Mouse (Mus musculus) forebrain, embryonic 10.5 days (tissue): ENCODE results near the gene Mx1. TPM values are rescaled to one million over a fixed set of nuclear protein-coding genes. Genes with fewer than 3 reads are reported as not detected.

ENCODE experiments used
- DNase-seq: peaks from one replicate; pipeline ENCODE4 v3.0.0-alpha.2; 2017; ENCODE audit warnings: low spot score; ENCODE audit errors: extremely low spot score
- H3K27ac ChIP-seq: fragments of 300-500 bp; sonication (generic); 2 replicates; pipeline ENCODE4 v1.5.1; 2016; ENCODE audit warnings: mild to moderate bottlenecking
- H3K27me3 ChIP-seq: fragments of 300-500 bp; sonication (generic); 2 replicates; pipeline ENCODE4 v1.6.1; 2016; ENCODE audit warnings: mild to moderate bottlenecking; ENCODE audit not compliant: poor library complexity, severe bottlenecking
- H3K36me3 ChIP-seq: fragments of 300-500 bp; sonication (generic); replicated peaks from 2 replicates; pipeline ENCODE4 v1.6.1; 2016; ENCODE audit warnings: mild to moderate bottlenecking, moderate library complexity
- H3K4me1 ChIP-seq: fragments of 300-500 bp; sonication (generic); 2 replicates; pipeline ENCODE4 v1.6.1; 2016
- H3K4me3 ChIP-seq: fragments of 300-500 bp; sonication (generic); 2 replicates; pipeline ENCODE4 v1.5.1; 2016; ENCODE audit warnings: mild to moderate bottlenecking, moderate library complexity
- H3K9me3 ChIP-seq: fragments of 300-500 bp; sonication (generic); 2 replicates; pipeline ENCODE4 v1.6.1; 2016; ENCODE audit warnings: mild to moderate bottlenecking, moderate library complexity
- WGBS: fragments of 180-500 bp; shearing (Covaris S2); methylation state at CpG from one replicate; pipeline ENCODE4 v1.1.7; 2016; 5-methylcytosine and 5-hydroxymethylcytosine counted together
- polyA plus RNA-seq: library from polyadenylated mRNA; unstranded; fragments of >200 nt; fragmentation: Nextera tagmentation; extraction: Ambion mirVana; gene quantifications from 2 replicates; pipeline ENCODE4 v1.2.1, GENCODE M21; 2016

The Mx1 gene
- polyA plus RNA-seq, 1 experiment from 2014 or later = 0.27 TPM

DNA sequence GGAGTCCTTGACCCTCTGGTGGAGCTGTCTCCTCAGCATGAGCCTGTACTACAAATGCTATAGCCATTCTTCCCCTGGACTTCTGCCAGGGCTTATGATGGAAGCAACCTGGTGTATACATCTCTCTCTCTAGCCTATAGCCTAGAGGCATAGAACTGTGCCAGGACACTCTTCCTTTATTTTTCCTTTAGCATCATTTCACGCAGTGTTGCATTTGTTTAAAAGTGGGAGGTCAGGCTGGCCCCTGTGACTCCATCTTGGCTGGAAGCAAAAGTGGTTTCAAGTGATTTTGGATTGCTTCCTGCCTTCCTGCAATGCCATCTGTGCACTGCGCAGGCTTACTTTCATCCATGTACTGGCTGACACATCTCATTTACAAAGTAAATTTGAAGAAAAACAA is 28.5 kb downstream of the Mx1 start:
- no peak overlapping the region for H3K27ac ChIP-seq
- H3K4me1 ChIP-seq = no peaks in the 10 kb centered on the region
- H3K9me3 ChIP-seq = no peaks in the 10 kb centered on the region
- DNase-seq = no peak
- H3K4me3 ChIP-seq = no peak overlapping the region
- WGBS = 88% methylated on average over 2 of the region's 2 CpGs
- H3K36me3 ChIP-seq = no peaks in the 10 kb centered on the region
- no peaks in the 10 kb centered on the region for H3K27me3 ChIP-seq

DNA sequence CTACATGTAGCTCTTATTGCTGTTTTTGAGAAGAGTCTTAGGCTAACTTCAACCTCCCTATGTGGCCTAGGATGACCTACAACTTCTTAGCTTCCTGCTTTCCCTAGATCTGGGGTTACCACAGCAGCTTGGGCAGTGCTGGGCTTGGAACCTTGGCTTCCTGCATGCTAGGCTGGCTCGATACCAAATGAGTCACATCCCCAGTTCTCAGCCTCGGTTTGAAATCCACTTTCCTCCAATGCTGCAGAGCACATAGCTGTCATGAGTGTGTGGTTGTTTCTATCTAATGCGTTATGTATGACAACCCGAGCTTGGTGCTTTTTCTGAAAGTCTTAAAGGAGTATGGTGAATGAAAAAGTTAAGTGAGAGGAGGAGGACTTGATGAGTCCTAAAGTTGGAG is 31.4 kb downstream of the Mx1 start:
- WGBS = 85% methylated on average over 4 of the region's 4 CpGs
- no peaks in the 10 kb centered on the region for H3K27me3 ChIP-seq
- no peaks in the 10 kb centered on the region for H3K36me3 ChIP-seq
- no peaks in the 10 kb centered on the region for H3K4me1 ChIP-seq
- DNase-seq = no peak
- H3K4me3 ChIP-seq = no peak overlapping the region
- no peak overlapping the region for H3K27ac ChIP-seq
- H3K9me3 ChIP-seq = no peaks in the 10 kb centered on the region

DNA sequence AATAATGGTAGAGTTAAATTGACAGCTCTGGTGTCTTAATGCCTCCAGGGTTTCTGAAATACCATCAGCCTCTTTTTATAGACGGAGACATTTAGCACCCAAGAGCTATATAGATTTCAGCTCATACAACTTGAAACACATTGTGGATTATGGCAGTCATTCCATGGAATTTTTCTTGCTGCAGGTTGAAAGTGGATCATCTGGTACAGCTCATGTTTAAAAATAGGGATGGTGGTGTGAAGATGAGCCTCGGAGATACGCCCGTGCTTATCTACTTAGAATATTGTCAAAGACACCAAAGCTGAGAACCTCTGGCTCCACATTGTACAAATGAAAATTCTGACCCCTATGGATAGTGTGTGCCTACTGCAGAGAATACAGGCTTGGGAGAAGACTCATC is 32.6 kb downstream of the Mx1 start:
- 95% methylated on average over 4 of the region's 4 CpGs for WGBS
- Histone ChIP-seq H3K27ac (no peak overlapping the region), H3K4me3 (no peak overlapping the region), H3K9me3 (no peaks in the 10 kb centered on the region), H3K27me3 (no peaks in the 10 kb centered on the region), H3K4me1 (no peaks in the 10 kb centered on the region), H3K36me3 (no peaks in the 10 kb centered on the region)
- no peak for DNase-seq

DNA sequence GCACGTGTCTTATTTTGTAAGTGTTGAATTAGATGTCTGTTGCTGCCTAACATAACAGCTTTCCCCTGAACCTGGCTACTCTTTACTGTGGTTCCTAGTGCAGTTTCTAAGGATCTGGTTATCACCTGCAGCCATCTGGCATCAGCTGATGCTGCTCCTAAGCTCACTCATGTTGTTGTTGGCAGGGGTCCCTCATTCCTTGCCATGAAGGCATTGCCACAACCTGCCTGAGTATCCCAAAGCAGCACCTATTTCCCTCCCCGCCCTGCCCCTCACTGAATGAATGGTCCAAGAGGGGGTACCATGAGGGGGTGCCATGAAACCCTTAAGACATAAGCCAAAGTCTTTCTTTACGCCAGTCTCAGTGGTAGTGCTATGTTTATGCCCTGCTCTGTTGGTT is 34.7 kb downstream of the Mx1 start:
- no peaks in the 10 kb centered on the region for H3K27me3 ChIP-seq
- no peak overlapping the region for H3K27ac ChIP-seq
- 80% methylated on average over 3 of the region's 3 CpGs for WGBS
- no peaks in the 10 kb centered on the region for H3K36me3 ChIP-seq
- DNase-seq = no peak
- no peaks in the 10 kb centered on the region for H3K4me1 ChIP-seq
- no peaks in the 10 kb centered on the region for H3K9me3 ChIP-seq
- no peak overlapping the region for H3K4me3 ChIP-seq

DNA sequence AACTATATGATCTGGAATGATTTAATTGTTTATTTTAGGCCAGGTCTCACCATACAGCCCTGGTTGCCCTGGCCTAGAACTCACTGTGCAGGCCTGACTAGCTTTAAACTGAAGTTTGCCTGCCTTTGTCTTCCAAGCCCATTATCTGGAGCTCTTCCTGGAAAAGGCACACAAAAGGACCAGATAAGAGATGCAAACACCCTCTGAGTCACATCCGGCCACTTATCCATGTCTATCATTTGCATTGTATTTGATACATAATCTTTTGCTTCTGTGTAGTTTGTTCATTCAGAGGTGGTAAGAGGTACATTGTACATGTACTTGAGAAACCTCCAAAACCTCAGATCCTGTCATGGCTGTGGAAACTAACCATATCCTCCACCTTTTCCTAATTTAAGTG is 39.1 kb downstream of the Mx1 start:
- DNase-seq = no peak
- WGBS = 91% methylated on average over 1 of the region's 1 CpGs
- no peaks in the 10 kb centered on the region for H3K36me3 ChIP-seq
- no peak overlapping the region for H3K27ac ChIP-seq
- H3K4me3 ChIP-seq = no peak overlapping the region
- no peaks in the 10 kb centered on the region for H3K4me1 ChIP-seq
- no peaks in the 10 kb centered on the region for H3K9me3 ChIP-seq
- no peaks in the 10 kb centered on the region for H3K27me3 ChIP-seq

DNA sequence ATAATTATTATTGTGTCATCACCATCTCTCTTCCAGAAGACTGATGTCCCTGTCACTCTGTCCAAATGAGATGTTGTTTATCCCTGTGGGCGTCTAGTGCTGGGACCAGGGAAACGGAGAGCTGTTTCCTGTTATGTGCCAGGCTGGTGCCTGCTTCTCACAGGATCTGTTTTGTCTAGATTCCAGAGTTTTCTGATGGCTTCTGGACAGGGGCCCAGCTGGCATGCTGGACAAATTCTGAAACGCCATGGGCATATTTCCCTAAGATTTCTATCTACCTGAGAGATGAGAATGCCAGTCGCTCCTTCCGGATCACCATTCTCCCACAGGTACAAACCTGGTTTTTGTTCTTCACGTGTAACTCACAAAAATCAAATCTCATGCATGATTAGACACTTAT is 41.0 kb downstream of the Mx1 start:
- H3K27ac ChIP-seq = no peak overlapping the region
- no peaks in the 10 kb centered on the region for H3K27me3 ChIP-seq
- peaks cover 6% of the 10 kb centered on the region for H3K4me1 ChIP-seq
- no peak overlapping the region for H3K4me3 ChIP-seq
- H3K36me3 ChIP-seq = no peaks in the 10 kb centered on the region
- DNase-seq = no peak
- 92% methylated on average over 6 of the region's 6 CpGs for WGBS
- H3K9me3 ChIP-seq = no peaks in the 10 kb centered on the region

DNA sequence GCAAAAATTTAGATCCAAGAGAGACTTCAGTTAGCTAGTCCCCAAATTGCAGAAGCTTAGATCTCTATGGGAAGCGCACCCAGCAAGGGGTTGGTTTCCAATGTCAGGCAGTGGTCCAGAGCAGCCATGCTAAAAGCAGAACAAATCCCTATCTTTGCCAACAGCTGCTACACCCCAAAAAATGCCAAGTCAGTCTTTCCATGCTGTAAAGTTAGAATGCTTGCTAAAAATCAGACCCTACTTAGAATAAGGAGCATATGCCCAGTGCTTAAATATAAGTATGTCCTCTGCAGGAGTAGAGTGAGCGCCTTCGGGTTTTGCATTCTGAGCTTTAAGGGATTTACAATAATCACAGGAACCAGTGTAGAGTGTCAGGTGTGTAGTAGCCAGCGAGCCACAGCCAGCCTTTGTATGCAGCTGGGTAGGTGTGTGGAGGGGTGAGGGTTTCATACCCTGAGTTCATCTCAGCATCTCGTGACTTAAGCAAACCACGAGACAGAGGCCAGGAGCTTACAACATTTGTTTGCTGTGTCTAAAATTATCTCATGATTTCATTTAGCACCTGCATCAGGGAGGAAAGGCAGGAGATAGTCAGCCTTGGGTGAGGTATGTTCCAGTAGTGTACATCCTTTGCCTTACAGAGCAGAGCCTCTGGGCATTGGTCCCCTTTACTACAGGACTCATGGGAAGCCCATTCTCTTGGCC is 43.8 kb downstream of the Mx1 start:
- no peak for DNase-seq
- peaks cover 6% of the 10 kb centered on the region for H3K4me1 ChIP-seq
- no peaks in the 10 kb centered on the region for H3K27me3 ChIP-seq
- WGBS = 91% methylated on average over 6 of the region's 6 CpGs
- H3K9me3 ChIP-seq = no peaks in the 10 kb centered on the region
- H3K36me3 ChIP-seq = no peaks in the 10 kb centered on the region
- no peak overlapping the region for H3K4me3 ChIP-seq
- H3K27ac ChIP-seq = no peak overlapping the region

DNA sequence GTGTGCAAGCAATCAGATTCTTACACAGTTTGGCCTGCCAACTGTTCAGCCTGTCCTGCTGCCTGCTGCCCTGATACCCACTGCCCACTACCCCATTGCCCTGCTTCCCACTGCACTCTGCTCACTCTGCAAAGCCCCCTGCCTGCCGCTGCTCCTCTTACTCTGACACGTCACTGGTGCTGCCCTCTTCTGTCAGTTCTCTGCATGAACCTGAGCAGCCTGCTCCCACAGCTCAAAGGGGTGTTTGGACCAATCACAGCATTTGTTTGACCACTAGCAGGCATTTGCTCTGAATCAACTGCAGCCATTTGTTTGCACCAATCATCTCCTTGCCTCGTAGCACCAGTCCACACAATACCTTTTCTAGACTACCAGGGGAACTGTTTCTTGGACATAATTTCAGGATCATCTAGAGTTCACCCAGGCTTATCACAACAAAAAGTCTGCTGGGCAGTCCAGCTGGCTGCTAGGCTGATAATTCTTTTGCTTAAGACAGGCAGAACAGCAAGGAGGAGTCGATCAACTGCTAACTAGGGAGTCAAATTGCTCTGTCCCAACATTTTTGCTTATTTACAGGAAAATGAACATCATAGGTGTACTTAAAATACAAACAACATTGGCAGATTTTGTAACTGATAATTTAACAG is 44.7 kb downstream of the Mx1 start:
- H3K4me3 ChIP-seq = no peak overlapping the region
- peaks cover 6% of the 10 kb centered on the region for H3K4me1 ChIP-seq
- no peak overlapping the region for H3K27ac ChIP-seq
- no peaks in the 10 kb centered on the region for H3K27me3 ChIP-seq
- WGBS = 19% methylated on average over 4 of the region's 4 CpGs
- DNase-seq = peak; percentile 65
- H3K36me3 ChIP-seq = no peaks in the 10 kb centered on the region
- H3K9me3 ChIP-seq = no peaks in the 10 kb centered on the region

DNA sequence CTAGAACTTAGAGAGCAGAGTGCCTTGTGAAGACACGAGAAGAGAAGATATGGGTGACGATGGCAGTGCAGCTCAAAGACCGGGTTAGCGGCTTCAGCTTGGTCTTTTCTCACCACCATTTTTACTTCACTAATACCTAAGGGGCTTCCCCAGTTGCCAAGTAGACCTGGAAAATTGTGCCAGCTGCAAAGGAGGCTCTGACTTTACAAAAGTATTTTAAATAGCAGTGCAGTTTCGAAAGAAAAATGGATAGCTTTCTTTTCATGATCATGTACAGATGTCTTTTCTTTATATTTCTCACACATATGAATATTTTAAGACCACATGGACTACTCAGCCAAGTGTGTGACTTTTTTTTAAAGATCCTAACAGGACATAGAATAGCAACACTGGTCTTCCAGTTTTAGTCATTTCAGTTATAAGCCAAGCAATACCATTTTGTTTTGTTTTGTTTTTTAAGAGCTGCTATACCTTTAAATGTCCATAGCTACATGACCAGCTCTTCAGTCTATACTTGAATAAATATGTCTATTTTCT is 57.2 kb downstream of the Mx1 start:
- no peaks in the 10 kb centered on the region for H3K9me3 ChIP-seq
- no peaks in the 10 kb centered on the region for H3K27me3 ChIP-seq
- no peak for DNase-seq
- H3K4me3 ChIP-seq = no peak overlapping the region
- no peaks in the 10 kb centered on the region for H3K36me3 ChIP-seq
- no peak overlapping the region for H3K27ac ChIP-seq
- peaks cover 22% of the 10 kb centered on the region for H3K4me1 ChIP-seq
- 93% methylated on average over 5 of the region's 5 CpGs for WGBS

DNA sequence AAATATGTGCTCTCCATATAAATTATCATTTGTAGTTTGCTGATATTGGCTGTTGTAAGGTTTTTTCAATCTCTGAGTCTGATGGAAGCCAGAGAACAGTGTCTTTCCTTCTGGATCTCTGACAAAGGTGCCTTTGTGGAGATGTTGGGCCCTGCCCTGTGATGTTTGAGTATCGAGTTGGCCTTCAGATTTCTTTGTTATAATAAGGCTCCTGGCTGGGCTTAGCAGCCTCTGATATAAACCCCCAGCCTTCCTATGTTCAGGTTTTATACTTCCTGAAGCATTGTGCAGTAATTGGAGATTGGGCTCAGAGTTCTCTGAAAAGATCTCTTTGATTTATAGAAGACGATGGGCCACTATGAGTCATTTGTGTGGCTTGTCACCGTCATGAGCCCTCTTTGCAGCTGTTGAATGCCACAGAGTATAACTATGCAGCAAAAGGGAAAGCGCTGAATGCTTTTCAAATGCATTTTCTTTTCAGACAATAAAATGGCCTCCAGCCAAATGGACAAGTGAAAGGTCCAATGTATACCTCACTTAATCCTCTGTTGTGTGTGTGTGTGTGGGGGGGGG is 60.4 kb downstream of the Mx1 start:
- 54% methylated on average over 4 of the region's 4 CpGs for WGBS
- Histone ChIP-seq H3K27me3 (no peaks in the 10 kb centered on the region), H3K4me1 (peaks cover 27% of the 10 kb centered on the region), H3K4me3 (no peak overlapping the region), H3K36me3 (no peaks in the 10 kb centered on the region), H3K27ac (peak overlapping the region; percentile 57; the same call in 1 of the 2 replicates), H3K9me3 (no peaks in the 10 kb centered on the region)
- no peak for DNase-seq

DNA sequence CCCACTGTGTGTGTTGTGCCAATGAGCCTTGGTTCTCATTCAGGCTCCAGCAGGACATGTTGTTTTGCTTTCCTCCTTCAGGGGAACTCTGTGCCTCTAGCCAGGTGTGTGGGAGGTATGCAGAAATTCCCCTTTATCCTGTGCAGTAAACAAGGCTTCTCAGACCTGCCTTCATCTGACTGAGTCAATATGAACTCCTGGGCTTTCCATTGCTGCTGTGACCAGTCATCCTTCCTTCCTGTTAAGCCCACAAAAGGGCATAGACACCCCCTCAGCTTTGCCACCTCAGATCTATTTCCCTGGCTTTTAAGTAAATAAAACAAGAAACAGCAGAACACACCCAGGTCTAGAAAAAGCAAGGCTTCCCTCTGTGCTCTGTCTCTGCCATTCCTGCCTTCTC is 61.0 kb downstream of the Mx1 start:
- no peaks in the 10 kb centered on the region for H3K36me3 ChIP-seq
- peak overlapping the region; percentile 57 for H3K27ac ChIP-seq
- no peaks in the 10 kb centered on the region for H3K27me3 ChIP-seq
- no peak for DNase-seq
- H3K9me3 ChIP-seq = no peaks in the 10 kb centered on the region
- H3K4me1 ChIP-seq = peaks cover 27% of the 10 kb centered on the region
- H3K4me3 ChIP-seq = no peak overlapping the region

DNA sequence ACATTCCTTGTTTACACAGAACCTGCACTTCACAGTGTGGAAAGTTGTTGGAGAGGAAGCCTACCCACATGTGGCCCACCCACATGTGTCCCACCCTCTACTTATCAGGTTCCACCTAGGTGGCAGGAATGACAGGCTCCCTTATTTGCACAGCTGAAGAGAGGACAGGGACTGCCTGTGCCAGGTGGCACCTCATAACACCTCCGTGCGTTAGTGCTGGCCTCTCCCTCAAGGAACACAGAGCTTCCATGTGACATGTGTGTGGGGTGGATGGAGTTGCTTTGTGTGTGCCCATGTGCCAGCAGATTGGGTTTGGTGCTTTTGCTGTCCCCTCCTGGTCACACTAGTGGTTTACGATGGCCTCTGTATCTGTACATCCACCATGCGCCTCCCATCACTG is 62.7 kb downstream of the Mx1 start:
- Histone ChIP-seq H3K4me1 (peaks cover 27% of the 10 kb centered on the region), H3K27ac (no peak overlapping the region), H3K27me3 (no peaks in the 10 kb centered on the region), H3K36me3 (no peaks in the 10 kb centered on the region), H3K4me3 (no peak overlapping the region), H3K9me3 (no peaks in the 10 kb centered on the region)
- DNase-seq = no peak
- 95% methylated on average over 4 of the region's 4 CpGs for WGBS

DNA sequence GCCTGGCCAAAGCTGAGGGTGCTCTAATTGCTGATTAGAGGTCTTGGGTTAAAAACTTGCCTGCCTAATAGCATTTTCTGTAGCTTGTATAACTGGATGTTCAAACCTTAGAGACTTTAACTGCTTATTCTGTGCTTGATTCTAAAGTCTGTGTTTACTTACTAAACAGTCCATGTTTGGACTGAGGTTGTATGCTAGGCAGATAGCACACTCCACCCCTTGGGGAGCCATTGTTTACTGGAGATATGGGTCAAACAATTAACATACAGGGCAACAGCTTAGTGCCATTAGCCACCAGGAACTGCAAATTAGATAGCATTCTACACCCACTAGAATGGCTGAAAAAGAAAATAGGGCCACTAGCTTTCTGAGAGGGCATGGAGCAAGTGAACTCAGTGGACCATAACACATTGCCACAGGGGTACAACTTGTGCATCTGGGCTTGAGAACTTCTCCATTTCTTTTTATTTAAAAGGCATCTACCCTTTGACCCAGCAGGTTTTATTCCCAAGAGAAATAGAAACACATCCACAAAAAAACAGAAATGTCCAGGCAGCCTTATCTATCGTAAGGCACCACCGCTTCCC is 64.7 kb downstream of the Mx1 start:
- Histone ChIP-seq H3K27ac (no peak overlapping the region), H3K4me1 (peaks cover 26% of the 10 kb centered on the region), H3K36me3 (no peaks in the 10 kb centered on the region), H3K9me3 (no peaks in the 10 kb centered on the region), H3K27me3 (no peaks in the 10 kb centered on the region), H3K4me3 (no peak overlapping the region)
- DNase-seq = no peak
- 89% methylated on average over 2 of the region's 2 CpGs for WGBS
